Mouse (Mus musculus) granulocyte monocyte progenitor cell, adult 5-6 weeks (primary cell): ENCODE measurements around the gene Gm436. TPM values are rescaled to one million over a fixed set of nuclear protein-coding genes. Genes with fewer than 3 reads are reported as not detected.

ENCODE experiments used
- ATAC-seq: replicated peaks from 2 replicates; pipeline ENCODE4 v1.8.0; 2016; ENCODE audit warnings: mild to moderate bottlenecking, moderate TSS enrichment, inconsistent platforms; ENCODE audit not compliant: poor library complexity, severe bottlenecking
- total RNA-seq, 2 experiments: library from RNA; stranded (forward) in 1 of 2; stranded (reverse) in 1 of 2; fragments of 200-712, 200-1000 nt in 1 of 2; fragments of >200 nt in 1 of 2; fragmentation: Nextera tagmentation in 1 of 2; gene quantifications; 2 replicates each; pipeline ENCODE4 v1.2.3; 2014 to 2017

Gm436 gene
- not detected in 2 replicates for total RNA-seq (2014; fragmentation: Nextera tagmentation)
- not detected in 2 replicates for total RNA-seq (2017)

DNA sequence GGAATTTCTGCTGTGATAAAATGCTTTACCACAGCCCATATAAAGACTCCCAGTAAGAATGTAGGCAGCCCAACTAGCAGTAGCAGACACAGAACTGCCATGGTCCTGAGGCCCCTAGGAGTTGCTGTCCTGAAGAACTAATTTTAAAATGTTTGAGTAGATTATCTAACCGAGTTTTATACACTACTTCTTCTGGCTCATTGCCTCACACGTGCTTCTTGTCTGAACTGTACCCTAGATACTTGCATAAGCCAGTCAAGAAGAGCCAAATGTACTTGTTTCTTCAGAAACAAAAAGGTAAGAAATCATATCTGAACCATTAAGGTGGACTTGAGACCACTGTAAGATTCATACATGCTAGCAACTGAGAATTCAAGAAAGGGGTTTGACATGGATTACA, at the start of gene Gm436:
TSS of gene Gm436 (minus strand) at position 101 of the 400 bp plus-strand sequence.
- no peak for ATAC-seq

DNA sequence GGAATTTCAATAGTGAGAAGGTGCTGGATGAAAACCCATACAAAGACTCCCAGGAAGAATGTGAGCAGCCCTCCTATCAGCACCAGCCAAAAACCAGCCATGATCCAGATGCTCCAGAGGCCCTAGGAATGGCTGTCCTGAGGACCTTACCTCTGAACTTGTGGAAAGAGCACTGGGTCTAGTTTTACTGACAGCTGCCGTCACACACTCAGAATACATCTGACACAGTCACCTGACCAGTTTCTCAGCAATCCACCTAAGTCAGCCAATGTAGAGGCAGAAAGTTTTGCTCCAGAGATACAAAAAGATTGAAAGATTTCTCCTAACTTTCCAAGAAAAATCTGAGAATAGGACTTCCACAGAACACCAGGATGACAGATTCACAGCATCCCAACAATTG, 35.1 kb upstream of the Gm436 start, which contains the start of gene Gm13178:
TSS of gene Gm13178 (minus strand) at position 101 of the 400 bp plus-strand sequence.
- ATAC-seq: no peak

DNA sequence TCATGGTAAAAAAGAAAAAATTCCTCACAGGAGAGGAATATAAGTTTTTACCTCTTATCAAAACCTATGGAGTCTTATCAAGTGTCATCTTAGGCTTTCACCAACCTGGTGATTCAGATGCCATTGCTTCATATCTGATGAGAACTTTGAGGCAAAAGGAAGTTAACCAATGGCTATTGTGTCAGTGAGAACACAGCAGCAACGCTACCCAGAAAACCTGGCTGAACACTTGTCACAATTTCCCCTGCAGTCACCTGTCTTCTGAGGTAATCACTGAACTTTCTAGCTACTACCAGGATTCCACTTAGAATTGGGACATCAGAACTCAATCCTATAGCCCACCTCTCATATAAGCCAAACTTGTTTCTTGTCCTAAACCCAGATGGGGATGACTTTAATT, 33.5 kb upstream of the Gm436 start:
- no peak for ATAC-seq

DNA sequence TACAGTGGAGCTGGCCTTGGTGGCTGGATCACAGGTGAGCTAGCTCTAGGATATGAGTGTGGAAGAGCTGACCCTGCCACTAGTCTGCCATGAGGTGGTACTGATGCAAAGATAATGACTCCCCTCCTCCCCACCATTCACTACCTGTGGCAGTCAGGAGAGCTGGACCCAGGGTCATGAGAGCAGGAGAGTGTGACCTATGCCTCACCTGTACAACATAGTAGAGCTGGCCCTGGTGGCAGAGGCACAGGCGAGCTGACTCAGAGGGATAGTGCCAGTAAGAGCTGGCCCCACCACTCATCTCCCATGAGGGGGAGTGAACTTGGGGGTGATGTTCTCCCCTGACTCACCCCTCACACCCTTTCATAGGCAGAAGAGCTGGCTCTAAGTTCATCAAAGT, 32.1 kb upstream of the Gm436 start:
- ATAC-seq: no peak

DNA sequence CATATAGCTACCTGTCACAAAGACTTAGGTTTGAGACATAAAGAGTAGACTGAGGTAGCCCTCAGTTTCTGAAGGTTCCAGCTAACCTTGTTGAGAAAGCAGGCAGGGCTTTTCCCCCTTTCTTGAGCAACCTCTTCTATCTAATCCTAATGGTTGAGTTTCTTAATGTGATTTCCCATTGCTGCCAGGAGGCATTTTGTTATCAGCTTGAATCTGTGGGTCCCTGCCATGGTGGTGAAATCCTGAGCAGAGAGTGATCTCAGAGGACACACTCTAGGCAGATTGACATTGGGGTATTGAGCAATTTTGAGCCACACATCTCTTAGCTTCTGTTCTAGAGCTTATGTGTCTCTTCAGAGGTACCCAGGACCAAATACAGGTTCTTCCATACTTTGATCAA, 47.9 kb downstream of the Gm436 start:
- ATAC-seq: no peak

Other genes starting within 250 kb of the Gm436 start
- not detected in 2 replicates for gene 1700012P22Rik, start 247.6 kb downstream of the Gm436 start, total RNA-seq (2014; fragmentation: Nextera tagmentation)
- not detected in 2 replicates for gene 1700012P22Rik, start 247.6 kb downstream of the Gm436 start, total RNA-seq (2017)
- gene Gm9944, start 233.1 kb downstream of the Gm436 start, total RNA-seq (2014; fragmentation: Nextera tagmentation): not detected in 2 replicates
- not detected in 2 replicates for gene Gm9944, start 233.1 kb downstream of the Gm436 start, total RNA-seq (2017)
- not detected in 2 replicates for gene Aadacl3, start 222.6 kb downstream of the Gm436 start, total RNA-seq (2014; fragmentation: Nextera tagmentation)
- gene Aadacl3, start 222.6 kb downstream of the Gm436 start, total RNA-seq (2017): not detected in 2 replicates
- gene 9430007A20Rik, start 166.5 kb downstream of the Gm436 start, total RNA-seq (2014; fragmentation: Nextera tagmentation): not detected in 2 replicates
- gene 9430007A20Rik, start 166.5 kb downstream of the Gm436 start, total RNA-seq (2017): not detected in 2 replicates
- gene Gm13124, start 121.2 kb downstream of the Gm436 start, total RNA-seq (2014; fragmentation: Nextera tagmentation): not detected in 2 replicates
- gene Gm13124, start 121.2 kb downstream of the Gm436 start, total RNA-seq (2017): not detected in 2 replicates
- not detected in 2 replicates for gene Aadacl4, start 72.7 kb downstream of the Gm436 start, total RNA-seq (2014; fragmentation: Nextera tagmentation)
- not detected in 2 replicates for gene Aadacl4, start 72.7 kb downstream of the Gm436 start, total RNA-seq (2017)
- not detected in 2 replicates for gene Gm13178, start 35.0 kb upstream of the Gm436 start, total RNA-seq (2014; fragmentation: Nextera tagmentation)
- gene Gm13178, start 35.0 kb upstream of the Gm436 start, total RNA-seq (2017): not detected in 2 replicates
- gene Gm438, start 100.2 kb upstream of the Gm436 start, total RNA-seq (2014; fragmentation: Nextera tagmentation): not detected in 2 replicates
- gene Gm438, start 100.2 kb upstream of the Gm436 start, total RNA-seq (2017): not detected in 2 replicates
- gene Dhrs3, start 206.5 kb upstream of the Gm436 start, total RNA-seq (2014; fragmentation: Nextera tagmentation): 30.0 and 33.7 TPM in 2 replicates
- 17.5 and 32.3 TPM in 2 replicates for gene Dhrs3, start 206.5 kb upstream of the Gm436 start, total RNA-seq (2017)